Mouse (Mus musculus) embryo, embryonic 11.5 days (tissue): Measurements from ENCODE around the gene Nanos2.
A peak's percentile ranks its signal among the peaks of the same experiment; 100 is the strongest.

ENCODE experiments used
- DNase-seq: peaks from one replicate; pipeline ENCODE4 v3.0.0-alpha.2; 2012; ENCODE audit warnings: low read depth, low spot score

The Nanos2 gene

GRCm38 (mm10) chr7:19017909-19018308 is 30.7 kb downstream of the Nanos2 start:
- DNase-seq: no peak

GRCm38 (mm10) chr7:19021048-19021447 is 33.8 kb downstream of the Nanos2 start:
- DNase-seq: no peak

GRCm38 (mm10) chr7:19022189-19022958 is 35.2 kb downstream of the Nanos2 start:
- DNase-seq: no peak

GRCm38 (mm10) chr7:19023357-19023814 is 36.2 kb downstream of the Nanos2 start, which contains the start of gene Foxa3:
TSS of gene Foxa3 (minus strand) at chr7:19023538.
- DNase-seq: no peak

- peak; percentile 94 for DNase-seq
Measured at GRCm38 (mm10) chr7:19024096-19024506, 36.9 kb downstream of the Nanos2 start, which contains the start of gene Sympk. TSS of gene Sympk (plus strand) at chr7:19024377.

- DNase-seq: no peak
Measured at GRCm38 (mm10) chr7:19024581-19025255, 37.5 kb downstream of the Nanos2 start.

- no peak for DNase-seq
Measured at GRCm38 (mm10) chr7:19028067-19028466, 40.9 kb downstream of the Nanos2 start.

- no peak for DNase-seq
Measured at GRCm38 (mm10) chr7:19029084-19029653, 42.0 kb downstream of the Nanos2 start.

GRCm38 (mm10) chr7:19031641-19032040 is 44.4 kb downstream of the Nanos2 start:
- no peak for DNase-seq
